Mouse (Mus musculus) limb, embryonic 11.5 days (tissue): Measurements from ENCODE around the gene Ehmt2. TPM values are rescaled to one million over a fixed set of nuclear protein-coding genes. Genes with fewer than 3 reads are reported as not detected.

Experiments used
- ATAC-seq: fragments of 200-750 bp; cut with Nextera tagmentation; 2 replicates; pipeline ENCODE4 v1.8.0; 2017; ENCODE audit warnings: low read depth; ENCODE audit not compliant: insufficient number of reproducible peaks, low FRiP score, low TSS enrichment
- DNase-seq: peaks from one replicate; pipeline ENCODE4 v3.0.0-alpha.2; 2015; ENCODE audit warnings: low spot score
- H3K27ac ChIP-seq: fragments of 300-500 bp; sonication (generic); replicated peaks from 2 replicates; pipeline ENCODE4 v1.5.1; 2014; ENCODE audit warnings: low read depth, mild to moderate bottlenecking, low read length
- H3K27me3 ChIP-seq: fragments of 300-500 bp; sonication (generic); 2 replicates; pipeline ENCODE4 v1.6.1; 2014; ENCODE audit warnings: mild to moderate bottlenecking, low read length, mixed read lengths; ENCODE audit not compliant: control insufficient read depth, insufficient read depth
- H3K36me3 ChIP-seq: fragments of 300-500 bp; sonication (generic); 2 replicates; pipeline ENCODE4 v1.6.1; 2014; ENCODE audit warnings: mild to moderate bottlenecking, low read length, moderate library complexity, mixed read lengths; ENCODE audit not compliant: control insufficient read depth, insufficient read depth
- H3K4me1 ChIP-seq: fragments of 300-500 bp; sonication (generic); 2 replicates; pipeline ENCODE4 v1.6.1; 2014; ENCODE audit warnings: low read length, mixed read lengths; ENCODE audit not compliant: control insufficient read depth, insufficient read depth
- H3K4me2 ChIP-seq: fragments of 300-500 bp; sonication (generic); 2 replicates; pipeline ENCODE4 v1.6.1; 2014; ENCODE audit warnings: low read depth, mild to moderate bottlenecking, moderate library complexity; ENCODE audit not compliant: severe bottlenecking
- H3K4me3 ChIP-seq: fragments of 300-500 bp; sonication (generic); 2 replicates; pipeline ENCODE4 v1.5.1; 2014; ENCODE audit warnings: low read depth, low read length
- H3K9ac ChIP-seq: fragments of 300-500 bp; sonication (generic); 2 replicates; pipeline ENCODE4 v1.6.1; 2014; ENCODE audit warnings: mild to moderate bottlenecking, low read length
- H3K9me3 ChIP-seq: fragments of 300-500 bp; sonication (generic); 2 replicates; pipeline ENCODE4 v1.6.1; 2016; ENCODE audit warnings: low read length; ENCODE audit not compliant: control insufficient read depth
- WGBS: fragments of 180-500 bp; shearing (Covaris S2); extraction: QIAGEN DNeasy Blood & Tissue Kit; methylation state at CpG from one replicate; pipeline ENCODE4 v1.1.7; 2014; 5-methylcytosine and 5-hydroxymethylcytosine counted together
- polyA plus RNA-seq: library from polyadenylated mRNA; unstranded; fragments of >200 nt; fragmentation: Nextera tagmentation; extraction: Ambion mirVana; gene quantifications from 2 replicates; pipeline ENCODE4 v1.2.1, GENCODE M21; 2014

Gene Ehmt2
- polyA plus RNA-seq, 1 experiment from 2014 or later, result 78.9 TPM

DNA sequence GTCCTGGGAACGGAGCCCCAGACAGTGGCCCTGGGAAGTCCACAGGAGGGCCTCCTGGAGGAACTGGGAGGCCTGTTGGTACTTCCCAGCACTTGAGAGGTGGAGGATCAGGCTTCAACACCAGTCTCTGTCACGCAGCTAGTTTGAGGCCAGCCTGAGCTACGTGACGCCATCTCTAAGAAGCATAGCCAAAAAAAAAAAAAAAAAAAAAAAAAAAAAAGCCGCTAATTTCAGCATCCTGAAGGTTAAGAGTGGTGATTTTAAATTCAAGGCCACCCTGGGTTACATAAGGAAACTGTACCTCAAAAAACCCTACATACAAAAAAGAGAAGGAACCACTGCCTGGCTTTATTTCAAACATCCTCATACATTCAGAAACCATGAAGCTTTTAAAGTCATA, 26.0 kb downstream of the Ehmt2 start:
- 79% methylated on average over 5 of the region's 5 CpGs for WGBS
- H3K4me2 ChIP-seq, result no peak overlapping the region
- no peaks in the 10 kb centered on the region for H3K4me1 ChIP-seq
- H3K9ac ChIP-seq, result no peak overlapping the region
- H3K27ac ChIP-seq, result no peak overlapping the region
- no peak for ATAC-seq
- no peaks in the 10 kb centered on the region for H3K36me3 ChIP-seq
- H3K4me3 ChIP-seq, result no peak overlapping the region
- no peak for DNase-seq
- H3K27me3 ChIP-seq, result no peaks in the 10 kb centered on the region
- no peaks in the 10 kb centered on the region for H3K9me3 ChIP-seq

DNA sequence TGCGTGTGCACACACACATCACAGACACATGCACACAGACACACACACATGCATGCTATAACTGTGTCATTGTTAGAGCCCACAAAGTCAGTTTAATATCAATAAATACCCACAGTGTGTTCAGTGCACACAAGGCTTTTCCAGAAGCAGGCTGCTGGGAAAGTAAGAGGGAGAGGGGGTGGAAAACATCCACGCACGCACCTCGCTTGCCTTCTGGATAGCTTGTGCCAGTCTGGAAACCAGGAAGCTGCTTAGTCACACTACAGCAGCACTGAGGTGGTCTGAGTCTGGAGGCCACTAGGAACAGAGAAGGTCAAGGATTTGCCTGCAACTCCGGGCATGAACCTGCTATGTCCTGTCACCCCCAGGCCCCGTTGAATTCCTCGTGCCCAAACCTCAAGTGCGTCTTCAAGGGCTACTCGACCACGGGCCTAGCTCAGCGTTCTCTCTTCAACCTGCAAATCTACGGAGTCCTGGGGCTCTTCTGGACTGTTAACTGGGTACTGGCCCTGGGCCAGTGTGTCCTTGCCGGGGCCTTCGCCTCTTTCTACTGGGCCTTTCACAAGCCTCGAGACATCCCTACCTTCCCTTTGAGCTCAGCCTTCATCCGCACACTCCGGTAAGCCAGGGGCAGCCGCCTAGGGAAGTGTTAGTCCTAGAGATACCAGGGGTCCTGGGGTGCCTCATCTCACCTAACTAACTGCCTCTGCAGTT, 29.2 kb downstream of the Ehmt2 start:
- Histone ChIP-seq H3K27ac (no peak overlapping the region), H3K9me3 (no peaks in the 10 kb centered on the region), H3K27me3 (no peaks in the 10 kb centered on the region), H3K36me3 (no peaks in the 10 kb centered on the region), H3K4me2 (no peak overlapping the region), H3K4me1 (peaks cover 4% of the 10 kb centered on the region), H3K4me3 (no peak overlapping the region), H3K9ac (no peak overlapping the region)
- DNase-seq (no peak), ATAC-seq (no peak)
- 86% methylated on average over 18 of the region's 18 CpGs for WGBS

GRCm38 (mm10) chr17:34928841-34929240, 30.6 kb downstream of the Ehmt2 start:
- Histone ChIP-seq H3K4me2 (no peak overlapping the region), H3K27me3 (no peaks in the 10 kb centered on the region), H3K9me3 (no peaks in the 10 kb centered on the region), H3K4me1 (peaks cover 4% of the 10 kb centered on the region), H3K36me3 (no peaks in the 10 kb centered on the region), H3K9ac (no peak overlapping the region), H3K4me3 (no peak overlapping the region), H3K27ac (no peak overlapping the region)
- WGBS, result 80% methylated on average over 4 of the region's 4 CpGs
- no peak for ATAC-seq
- no peak for DNase-seq

GRCm38 (mm10) chr17:34931061-34931734, 32.9 kb downstream of the Ehmt2 start, which contains the start of gene Neu1:
Gene Neu1, plus strand, starts transcription at chr17:34931253.
- Histone ChIP-seq H3K36me3 (no peaks in the 10 kb centered on the region), H3K27ac (no peak within 1 kb of the TSS), H3K4me2 (peak within 1 kb of the TSS; percentile 98), H3K27me3 (no peaks in the 10 kb centered on the region), H3K4me3 (peak within 1 kb of the TSS; percentile 76), H3K4me1 (peaks cover 4% of the 10 kb centered on the region), H3K9me3 (no peaks in the 10 kb centered on the region), H3K9ac (peak within 1 kb of the TSS; percentile 72)
- DNase-seq, result peak; percentile 97
- under 1% methylated on average over 38 of the region's 38 CpGs for WGBS
- ATAC-seq, result peak; percentile 95

GRCm38 (mm10) chr17:34931735-34932098, 33.4 kb downstream of the Ehmt2 start:
- Histone ChIP-seq H3K9me3 (no peaks in the 10 kb centered on the region), H3K4me3 (peak overlapping the region; percentile 76), H3K36me3 (no peaks in the 10 kb centered on the region), H3K4me1 (peaks cover 4% of the 10 kb centered on the region), H3K4me2 (peak overlapping the region; percentile 98), H3K27ac (no peak overlapping the region), H3K9ac (peak overlapping the region; percentile 72), H3K27me3 (no peaks in the 10 kb centered on the region)
- 10% methylated on average over 14 of the region's 14 CpGs for WGBS
- DNase-seq, result no peak
- no peak for ATAC-seq

DNA sequence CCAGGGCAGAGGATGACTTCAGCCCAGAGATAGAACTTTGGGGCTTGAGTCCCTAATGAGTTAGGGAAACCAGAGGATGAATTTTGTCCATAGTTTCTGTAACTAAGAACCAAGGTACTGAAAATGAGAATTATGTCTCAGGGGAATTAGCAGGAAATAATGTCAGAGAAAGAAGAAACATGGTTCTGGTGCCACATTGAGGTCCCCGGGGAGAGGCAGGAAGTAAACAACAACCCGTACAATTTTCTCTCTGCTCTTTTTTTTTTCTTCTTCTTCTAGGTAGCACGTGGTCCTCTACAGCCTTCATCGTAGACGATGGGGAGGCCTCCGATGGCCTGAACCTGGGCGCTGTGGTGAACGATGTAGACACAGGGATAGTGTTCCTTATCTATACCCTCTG, 34.0 kb downstream of the Ehmt2 start:
- 94% methylated on average over 8 of the region's 8 CpGs for WGBS
- no peaks in the 10 kb centered on the region for H3K9me3 ChIP-seq
- no peak for ATAC-seq
- peak overlapping the region; percentile 98 for H3K4me2 ChIP-seq
- no peak for DNase-seq
- peak overlapping the region; percentile 76 for H3K4me3 ChIP-seq
- H3K27ac ChIP-seq, result no peak overlapping the region
- peak overlapping the region; percentile 72; the same call in 1 of the 2 replicates for H3K9ac ChIP-seq
- H3K4me1 ChIP-seq, result peaks cover 4% of the 10 kb centered on the region
- no peaks in the 10 kb centered on the region for H3K27me3 ChIP-seq
- no peaks in the 10 kb centered on the region for H3K36me3 ChIP-seq

DNA sequence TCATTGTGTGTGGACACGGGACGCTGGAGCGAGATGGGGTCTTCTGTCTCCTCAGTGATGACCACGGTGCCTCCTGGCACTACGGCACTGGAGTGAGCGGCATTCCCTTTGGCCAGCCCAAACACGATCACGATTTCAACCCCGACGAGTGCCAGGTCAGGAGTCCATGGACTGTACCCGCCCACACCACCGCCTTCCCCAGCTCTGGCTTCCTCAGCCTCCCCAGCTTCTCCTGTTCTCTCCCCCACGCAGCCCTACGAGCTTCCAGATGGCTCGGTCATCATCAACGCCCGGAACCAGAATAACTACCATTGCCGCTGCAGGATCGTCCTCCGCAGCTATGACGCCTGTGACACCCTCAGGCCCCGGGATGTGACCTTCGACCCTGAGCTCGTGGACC, 35.8 kb downstream of the Ehmt2 start:
- Histone ChIP-seq H3K27ac (no peak overlapping the region), H3K4me1 (peaks cover 4% of the 10 kb centered on the region), H3K4me2 (no peak overlapping the region), H3K4me3 (no peak overlapping the region), H3K9me3 (no peaks in the 10 kb centered on the region), H3K36me3 (no peaks in the 10 kb centered on the region), H3K9ac (no peak overlapping the region), H3K27me3 (no peaks in the 10 kb centered on the region)
- 77% methylated on average over 22 of the region's 24 CpGs for WGBS
- ATAC-seq, result no peak
- DNase-seq, result no peak

DNA sequence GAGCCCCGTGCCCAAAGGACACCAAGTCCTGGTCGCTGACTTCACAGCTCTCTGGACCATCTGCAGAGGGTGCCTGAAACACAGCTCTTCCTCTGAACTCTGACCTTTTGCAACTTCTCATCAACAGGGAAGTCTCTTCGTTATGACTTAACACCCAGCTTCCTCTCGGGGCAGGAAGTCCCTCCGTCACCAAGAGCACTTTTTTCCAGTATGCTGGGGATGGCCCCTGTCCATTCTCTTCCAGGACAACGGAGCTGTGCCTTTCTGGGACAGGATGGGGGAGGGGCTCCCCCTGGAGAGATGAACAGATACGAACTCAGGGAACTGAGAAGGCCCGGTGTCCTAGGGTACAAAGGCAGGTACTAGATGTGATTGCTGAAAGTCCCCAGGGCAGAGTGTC, 36.6 kb downstream of the Ehmt2 start:
- Histone ChIP-seq H3K9ac (no peak overlapping the region), H3K4me2 (no peak overlapping the region), H3K4me3 (no peak overlapping the region), H3K27ac (no peak overlapping the region), H3K4me1 (peaks cover 4% of the 10 kb centered on the region), H3K27me3 (no peaks in the 10 kb centered on the region), H3K36me3 (no peaks in the 10 kb centered on the region), H3K9me3 (no peaks in the 10 kb centered on the region)
- no peak for ATAC-seq
- 55% methylated on average over 8 of the region's 8 CpGs for WGBS
- no peak for DNase-seq
